In the genomic region with DNA sequence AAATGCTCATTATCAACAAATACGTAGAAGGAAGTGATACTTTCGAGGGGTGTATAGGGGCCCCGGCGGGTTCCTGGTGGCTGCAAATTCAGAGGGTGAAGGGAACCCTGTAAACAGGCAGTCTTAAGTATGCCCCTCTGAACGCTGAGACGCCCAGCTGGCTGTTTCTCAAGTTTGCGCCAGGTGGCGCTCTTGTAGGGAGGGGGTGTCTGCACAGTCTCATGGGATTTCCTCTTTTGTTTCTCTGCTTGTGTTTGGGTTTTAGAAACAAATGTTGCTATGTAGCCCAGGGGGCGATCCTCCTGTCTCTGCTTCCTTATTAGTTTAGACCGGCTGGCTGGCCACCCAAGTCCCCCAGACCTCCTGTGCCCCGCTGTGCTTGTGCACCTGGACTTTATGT, we compare ENCODE assay signal across 10 mouse cellular contexts. TPM values are rescaled to one million over a fixed set of nuclear protein-coding genes. Genes with fewer than 3 reads are reported as not detected.
A peak's percentile ranks its signal among the peaks of the same experiment; 100 is the strongest.
DNase-seq lines count a peak whose midpoint lies in the region; ATAC-seq and TF ChIP-seq lines count a peak whose summit lies in the region.
"Had no signal": no experiment of that assay in that cellular context is flagged by ENCODE, and none has a peak within 500 bp of the region (broad histone marks: within the 10 kb centered on the region; RNA-seq: fewer than 3 reads in every experiment).

No protein-coding gene starts in this region.

- no peak overlapping the region for H3K27ac ChIP-seq in hindbrain, embryonic 11.5 days (ENCODE audit: low read depth, low read length)
- H3K27ac ChIP-seq in hindbrain, embryonic 12.5 days: no peak overlapping the region
- H3K27ac ChIP-seq in embryonic facial prominence, embryonic 11.5 days (replicated peaks; ENCODE audit: low read depth, low read length): no peak overlapping the region
- H3K27ac ChIP-seq in heart, embryonic 16.5 days (ENCODE audit: low read length): no peak overlapping the region
- no peak overlapping the region for H3K27ac ChIP-seq in testis, adult 2 months (ENCODE audit: control insufficient read depth, insufficient read depth, low read depth, low read length)
- H3K27ac ChIP-seq: embryonic facial prominence, embryonic 12.5 days had no signal

- peak; percentile 69 for TF ChIP-seq CTCF in testis, adult 2 months (IDR thresholded peaks at IDR 0.05; ENCODE audit: control insufficient read depth, insufficient read depth, insufficient replicate concordance, low read depth, low read length)

- H3K9ac ChIP-seq in hindbrain, embryonic 11.5 days (ENCODE audit: low read depth, low read length): no peak overlapping the region
- no peak overlapping the region for H3K9ac ChIP-seq in hindbrain, embryonic 12.5 days
- H3K9ac ChIP-seq in embryonic facial prominence, embryonic 11.5 days (replicated peaks; ENCODE audit: low read length): no peak overlapping the region
- no peak overlapping the region for H3K9ac ChIP-seq in heart, embryonic 16.5 days (ENCODE audit: low read length)
- H3K9ac ChIP-seq: embryonic facial prominence, embryonic 12.5 days had no signal

- H3K4me1 ChIP-seq in hindbrain, embryonic 11.5 days (replicated peaks; ENCODE audit: control insufficient read depth, insufficient read depth, low read length): no peaks in the 10 kb centered on the region
- H3K4me1 ChIP-seq in hindbrain, embryonic 12.5 days: no peaks in the 10 kb centered on the region; the same call in 1 of the 2 replicates
- H3K4me1 ChIP-seq in embryonic facial prominence, embryonic 11.5 days (ENCODE audit: control insufficient read depth, insufficient read depth, low read length): no peaks in the 10 kb centered on the region
- H3K4me1 ChIP-seq in heart, embryonic 16.5 days (ENCODE audit: control insufficient read depth, insufficient read depth, low read length): 0 out of 2 replicates have a peak, but pooled peaks cover 2% of the 10 kb centered on the region
- H3K4me1 ChIP-seq in testis, adult 2 months (ENCODE audit: control insufficient read depth, insufficient read depth, low read length): peaks cover 3% of the 10 kb centered on the region
- H3K4me1 ChIP-seq: embryonic facial prominence, embryonic 12.5 days had no signal

- no peak overlapping the region for H3K4me2 ChIP-seq in hindbrain, embryonic 11.5 days (replicated peaks; ENCODE audit: low read depth, low read length)
- no peak overlapping the region for H3K4me2 ChIP-seq in hindbrain, embryonic 12.5 days (replicated peaks)
- no peak overlapping the region for H3K4me2 ChIP-seq in embryonic facial prominence, embryonic 11.5 days (ENCODE audit: low read depth, low read length)
- H3K4me2 ChIP-seq in heart, embryonic 16.5 days (ENCODE audit: low read depth, low read length): peak overlapping the region; percentile 33
- H3K4me2 ChIP-seq: embryonic facial prominence, embryonic 12.5 days had no signal

- no peaks in the 10 kb centered on the region for H3K36me3 ChIP-seq in hindbrain, embryonic 11.5 days (ENCODE audit: control insufficient read depth, insufficient read depth, low read length)
- peaks cover 5% of the 10 kb centered on the region; the same call in 1 of the 2 replicates for H3K36me3 ChIP-seq in hindbrain, embryonic 12.5 days
- H3K36me3 ChIP-seq in embryonic facial prominence, embryonic 11.5 days (replicated peaks; ENCODE audit: control insufficient read depth, insufficient read depth, low read depth, low read length): no peaks in the 10 kb centered on the region
- no peaks in the 10 kb centered on the region for H3K36me3 ChIP-seq in heart, embryonic 16.5 days (ENCODE audit: control insufficient read depth, insufficient read depth)
- H3K36me3 ChIP-seq in testis, adult 2 months (ENCODE audit: control insufficient read depth, insufficient read depth, low read length): no peaks in the 10 kb centered on the region
- H3K36me3 ChIP-seq: embryonic facial prominence, embryonic 12.5 days had no signal

- WGBS in hindbrain, embryonic 11.5 days: 28% methylated on average over 11 of the region's 11 CpGs
- 29% methylated on average over 11 of the region's 11 CpGs for WGBS in hindbrain, embryonic 12.5 days
- 21% methylated on average over 11 of the region's 11 CpGs for WGBS in embryonic facial prominence, embryonic 11.5 days
- 19% methylated on average over 11 of the region's 11 CpGs for WGBS in heart, embryonic 16.5 days

- H3K9me3 ChIP-seq in hindbrain, embryonic 11.5 days (ENCODE audit: control insufficient read depth, low read length): no peaks in the 10 kb centered on the region
- H3K9me3 ChIP-seq in hindbrain, embryonic 12.5 days (replicated peaks): no peaks in the 10 kb centered on the region
- no peaks in the 10 kb centered on the region for H3K9me3 ChIP-seq in embryonic facial prominence, embryonic 11.5 days (replicated peaks; ENCODE audit: control insufficient read depth, low read length)
- H3K9me3 ChIP-seq in heart, embryonic 16.5 days (replicated peaks; ENCODE audit: control insufficient read depth, low read length): 0 out of 2 replicates have a peak, but pooled peaks cover 3% of the 10 kb centered on the region

- H3K4me3 ChIP-seq in hindbrain, embryonic 11.5 days (ENCODE audit: low read depth, low read length): no peak overlapping the region
- no peak overlapping the region for H3K4me3 ChIP-seq in hindbrain, embryonic 12.5 days
- no peak overlapping the region for H3K4me3 ChIP-seq in embryonic facial prominence, embryonic 11.5 days (ENCODE audit: low read depth, low read length)
- H3K4me3 ChIP-seq in heart, embryonic 16.5 days (ENCODE audit: low read length): no peak overlapping the region
- no peak overlapping the region for H3K4me3 ChIP-seq in testis, adult 2 months (ENCODE audit: control insufficient read depth, low read depth, low read length)
- H3K4me3 ChIP-seq: embryonic facial prominence, embryonic 12.5 days; myocyte had no signal

- TF ChIP-seq POLR2A in testis, adult 2 months (IDR thresholded peaks at IDR 0.05; ENCODE audit: control insufficient read depth, low read depth, low read length): no peak

- peak; percentile 10; the same call in 1 of the 2 replicates for ATAC-seq in hindbrain, embryonic 11.5 days (ENCODE audit: low FRiP score)
- ATAC-seq in hindbrain, embryonic 12.5 days (ENCODE audit: low FRiP score): no peak
- ATAC-seq in embryonic facial prominence, embryonic 11.5 days (replicated peaks; ENCODE audit: insufficient number of reproducible peaks, low FRiP score, low TSS enrichment, low read depth): 0 out of 2 replicates have a peak, but pooled peaks have one; percentile 20
- 0 out of 2 replicates have a peak, but pooled peaks have one; percentile 58 for ATAC-seq in heart, embryonic 16.5 days (replicated peaks; ENCODE audit: extremely low read depth, insufficient read depth, low FRiP score)

- no peaks in the 10 kb centered on the region for H3K27me3 ChIP-seq in hindbrain, embryonic 11.5 days (ENCODE audit: control insufficient read depth, insufficient read depth, low read length)
- no peaks in the 10 kb centered on the region for H3K27me3 ChIP-seq in hindbrain, embryonic 12.5 days
- H3K27me3 ChIP-seq in embryonic facial prominence, embryonic 11.5 days (ENCODE audit: control insufficient read depth, insufficient read depth, low read length): no peaks in the 10 kb centered on the region
- no peaks in the 10 kb centered on the region for H3K27me3 ChIP-seq in heart, embryonic 16.5 days (ENCODE audit: control insufficient read depth, insufficient read depth, low read length)
- no peaks in the 10 kb centered on the region for H3K27me3 ChIP-seq in testis, adult 2 months (ENCODE audit: control insufficient read depth, insufficient read depth, low read length)

- DNase-seq in hindbrain, embryonic 11.5 days (ENCODE audit: low spot score): peak; percentile 60
- DNase-seq in NIH3T3 (ENCODE audit: low read depth): peak; percentile 69
- peak; percentile 50 for DNase-seq in embryonic facial prominence, embryonic 11.5 days (ENCODE audit: low spot score)
- DNase-seq in left cerebral cortex, postnatal 25 days (ENCODE audit: low spot score in 2 of 2): peak; percentile 39 to 56
- peak; percentile 27 to 53 for DNase-seq in monocyte, adult 2 months (ENCODE audit: low read depth in 1 of 2, low spot score in 2 of 2)

- intact Hi-C loops in left cerebral cortex, postnatal 25 days (cut with DNase I): loop anchor here (1.0 kb wide), 1 partner anchor 120 kb away; no protein-coding TSS in a partner anchor

RNA-seq across cellular contexts. Expression of gene Tk2, which starts 29.3 kb away (rescaled TPM):
- 32.5 and 36.5 TPM in 2 replicates for polyA plus RNA-seq in hindbrain, embryonic 11.5 days (2014; fragmentation: Nextera tagmentation; extraction: Ambion mirVana)
- polyA plus RNA-seq in hindbrain, embryonic 12.5 days (2016; fragmentation: Nextera tagmentation; extraction: Ambion mirVana): 37.8 and 38.4 TPM in 2 replicates
- polyA plus RNA-seq in embryonic facial prominence, embryonic 11.5 days (2014; fragmentation: Nextera tagmentation; extraction: Ambion mirVana): 23.9 and 26.1 TPM in 2 replicates
- 11.4 and 12.9 TPM in 2 replicates for polyA plus RNA-seq in heart, embryonic 16.5 days (2015; fragmentation: Nextera tagmentation; extraction: Ambion mirVana)
- total RNA-seq in left cerebral cortex, postnatal 25 days (2021): 10 to 100 TPM; 36.5 to 36.7 TPM
- 10.6 and 11.1 TPM in 2 replicates for polyA plus RNA-seq in testis, adult 2 months (2012; rRNA removed)

RNA-seq across cellular contexts. Expression of gene Cklf, which starts 31.6 kb away (rescaled TPM):
- 30.9 and 36.5 TPM in 2 replicates for polyA plus RNA-seq in hindbrain, embryonic 11.5 days (2014; fragmentation: Nextera tagmentation; extraction: Ambion mirVana)
- polyA plus RNA-seq in hindbrain, embryonic 12.5 days (2016; fragmentation: Nextera tagmentation; extraction: Ambion mirVana): 40.7 and 48.2 TPM in 2 replicates
- polyA plus RNA-seq in embryonic facial prominence, embryonic 11.5 days (2014; fragmentation: Nextera tagmentation; extraction: Ambion mirVana): 34.7 and 36.3 TPM in 2 replicates
- 24.9 and 27.2 TPM in 2 replicates for polyA plus RNA-seq in heart, embryonic 16.5 days (2015; fragmentation: Nextera tagmentation; extraction: Ambion mirVana)
- total RNA-seq in left cerebral cortex, postnatal 25 days (2021): 1 to 10 TPM; 6.5 to 7.5 TPM
- polyA plus RNA-seq in testis, adult 2 months (2012; rRNA removed): 133 and 164 TPM in 2 replicates

RNA-seq across cellular contexts. Expression of gene Bean1, which starts 48.8 kb away (rescaled TPM):
- 0.71 and 0.88 TPM in 2 replicates for polyA plus RNA-seq in hindbrain, embryonic 11.5 days (2014; fragmentation: Nextera tagmentation; extraction: Ambion mirVana)
- 2.2 and 2.6 TPM in 2 replicates for polyA plus RNA-seq in hindbrain, embryonic 12.5 days (2016; fragmentation: Nextera tagmentation; extraction: Ambion mirVana)
- polyA plus RNA-seq in embryonic facial prominence, embryonic 11.5 days (2014; fragmentation: Nextera tagmentation; extraction: Ambion mirVana): 0.62 and 0.81 TPM in 2 replicates
- 0.76 and 0.94 TPM in 2 replicates for polyA plus RNA-seq in heart, embryonic 16.5 days (2015; fragmentation: Nextera tagmentation; extraction: Ambion mirVana)
- total RNA-seq in left cerebral cortex, postnatal 25 days (2021): 10 to 100 TPM in 1 of 2 experiments, 1 to 10 TPM in 1; 9.5 to 11.2 TPM
- polyA plus RNA-seq in testis, adult 2 months (2012; rRNA removed): 21.7 and 25.4 TPM in 2 replicates
